Mouse (Mus musculus) testis, adult 2 months (tissue): ENCODE results near the gene Eif1ad. TPM values are rescaled to one million over a fixed set of nuclear protein-coding genes. Genes with fewer than 3 reads are reported as not detected.

Experiments used
- H3K27ac ChIP-seq: fragments of 200-500 bp; 2 replicates; pipeline ENCODE4 v1.5.1; 2012; ENCODE audit warnings: low read depth, low read length; ENCODE audit not compliant: control insufficient read depth, insufficient read depth
- H3K27me3 ChIP-seq: fragments of 200-500 bp; 2 replicates; pipeline ENCODE4 v1.6.1; 2012; ENCODE audit warnings: mild to moderate bottlenecking, low read length, moderate library complexity; ENCODE audit not compliant: control insufficient read depth, insufficient read depth
- H3K36me3 ChIP-seq: fragments of 200-500 bp; 2 replicates; pipeline ENCODE4 v1.6.1; 2012; ENCODE audit warnings: mild to moderate bottlenecking, low read length; ENCODE audit not compliant: control insufficient read depth, insufficient read depth
- H3K4me1 ChIP-seq: fragments of 200-500 bp; 2 replicates; pipeline ENCODE4 v1.6.1; 2012; ENCODE audit warnings: low read length; ENCODE audit not compliant: control insufficient read depth, insufficient read depth
- H3K4me3 ChIP-seq: fragments of 200-500 bp; 2 replicates; pipeline ENCODE4 v1.5.1; 2012; ENCODE audit warnings: low read depth, mild to moderate bottlenecking, low read length, moderate library complexity, mixed read lengths; ENCODE audit not compliant: control insufficient read depth
- CTCF ChIP-seq: fragments of 200-500 bp; IDR thresholded peaks from 2 replicates; pipeline ENCODE4 v1.5.1; 2012; ENCODE audit warnings: low read depth, mild to moderate bottlenecking, inconsistent platforms, low read length, moderate library complexity; ENCODE audit not compliant: control insufficient read depth, insufficient read depth, insufficient replicate concordance
- POLR2A ChIP-seq: fragments of 200-500 bp; IDR thresholded peaks from 2 replicates; pipeline ENCODE4 v1.6.1; 2012; ENCODE audit warnings: low read depth, mild to moderate bottlenecking, inconsistent platforms, low read length, moderate library complexity; ENCODE audit not compliant: control insufficient read depth
- polyA plus RNA-seq: library from polyadenylated mRNA; depleted of rRNA; stranded (reverse); fragments of >200 nt; gene quantifications from 2 replicates; pipeline ENCODE4 v1.2.3, GENCODE M21; 2012

Gene Eif1ad
- polyA plus RNA-seq, 1 experiment, result 24.5 TPM

DNA sequence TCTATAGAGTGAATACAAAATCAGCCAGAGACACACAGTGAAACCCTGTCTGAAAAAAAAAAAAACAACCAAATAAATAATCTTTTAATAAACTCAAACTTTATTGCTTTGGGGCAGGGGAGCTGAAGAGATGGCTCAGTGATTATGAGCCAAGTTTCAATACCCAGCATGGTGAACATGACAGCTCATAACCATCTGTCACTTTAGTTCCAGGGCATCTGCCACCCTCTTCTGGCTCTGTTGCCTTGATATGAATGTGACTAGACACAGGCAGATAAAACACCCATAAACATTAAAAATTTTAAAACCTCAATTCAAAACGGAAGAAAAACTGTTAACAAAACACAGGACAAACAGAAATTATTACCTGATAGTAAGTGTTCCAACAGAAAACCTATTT lies 10.9 kb downstream of the Eif1ad start:
- no peak overlapping the region for H3K27ac ChIP-seq
- H3K36me3 ChIP-seq, result peaks cover 2% of the 10 kb centered on the region; the same call in 1 of the 2 replicates
- no peak for TF ChIP-seq POLR2A
- no peak for TF ChIP-seq CTCF
- no peak overlapping the region for H3K4me3 ChIP-seq
- H3K27me3 ChIP-seq, result no peaks in the 10 kb centered on the region
- no peaks in the 10 kb centered on the region; the same call in 1 of the 2 replicates for H3K4me1 ChIP-seq

DNA sequence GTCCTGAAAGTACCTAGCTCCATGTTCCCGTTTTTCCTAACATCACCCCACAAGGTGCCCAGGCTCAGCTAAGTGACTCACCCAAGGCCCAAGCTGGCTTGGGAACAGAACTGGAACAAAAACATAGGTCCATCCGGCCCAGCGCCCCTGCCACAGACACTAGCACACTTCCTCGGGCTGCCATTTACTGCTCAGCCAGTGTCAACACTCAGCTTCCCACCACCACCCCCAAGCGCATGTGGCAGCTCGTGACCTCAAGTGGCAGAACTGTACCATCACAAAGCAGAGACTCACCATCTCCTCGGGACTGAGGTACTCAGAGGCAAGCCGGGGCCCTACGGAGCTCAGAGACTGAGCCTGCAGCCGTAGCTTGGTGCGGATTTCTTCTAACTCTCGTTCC lies 16.8 kb downstream of the Eif1ad start:
- H3K27me3 ChIP-seq, result no peaks in the 10 kb centered on the region
- peaks cover 6% of the 10 kb centered on the region for H3K36me3 ChIP-seq
- no peak overlapping the region for H3K4me3 ChIP-seq
- no peak for TF ChIP-seq CTCF
- no peak for TF ChIP-seq POLR2A
- no peak overlapping the region for H3K27ac ChIP-seq
- H3K4me1 ChIP-seq, result no peaks in the 10 kb centered on the region; the same call in none of the 2 replicates

DNA sequence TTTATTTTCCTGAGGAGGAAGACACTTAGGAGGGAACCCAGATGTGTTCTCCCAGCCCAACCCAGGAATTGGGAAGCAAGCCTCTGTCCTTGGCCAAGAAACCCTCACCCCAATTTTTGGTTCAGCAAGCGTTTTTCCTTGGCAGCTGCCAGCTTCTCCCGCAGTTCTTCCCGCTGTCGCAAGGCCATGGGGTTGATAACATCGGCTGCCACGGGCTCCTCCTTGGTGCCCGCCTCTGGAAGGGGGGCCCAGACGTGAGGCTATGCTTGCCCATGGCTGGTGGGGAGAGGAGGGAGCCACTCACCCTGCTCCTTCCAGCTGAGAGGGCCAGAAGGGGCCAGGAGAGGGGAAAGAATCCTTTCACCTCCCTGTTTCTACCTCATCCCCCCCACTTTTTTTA lies 18.2 kb downstream of the Eif1ad start:
- H3K4me1 ChIP-seq, result peaks cover 5% of the 10 kb centered on the region
- H3K4me3 ChIP-seq, result no peak overlapping the region
- no peak for TF ChIP-seq POLR2A
- no peak for TF ChIP-seq CTCF
- H3K36me3 ChIP-seq, result peaks cover 6% of the 10 kb centered on the region
- no peak overlapping the region for H3K27ac ChIP-seq
- H3K27me3 ChIP-seq, result no peaks in the 10 kb centered on the region

DNA sequence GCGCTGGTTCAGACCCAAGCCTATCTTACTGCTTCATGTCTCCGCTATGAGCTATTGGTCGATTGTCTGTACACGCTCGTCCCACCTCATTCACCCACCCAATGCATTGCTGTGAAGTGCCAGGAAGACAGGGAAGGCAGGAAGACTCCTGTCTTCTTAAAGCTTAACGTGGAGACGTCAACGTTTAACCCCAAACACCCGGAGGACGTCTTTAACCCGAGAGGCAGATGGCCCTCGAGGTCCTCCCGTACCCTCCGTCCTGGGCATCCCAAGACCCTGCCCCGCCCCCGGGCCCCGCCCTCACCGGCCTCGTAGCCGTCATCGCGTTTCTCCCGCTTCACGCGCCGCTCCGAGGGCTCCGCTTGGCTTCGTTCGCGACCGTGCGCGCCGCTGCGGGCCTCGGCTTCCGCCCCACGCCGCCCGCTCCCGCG lies 21.5 kb downstream of the Eif1ad start:
- peaks cover 10% of the 10 kb centered on the region for H3K4me1 ChIP-seq
- H3K27me3 ChIP-seq, result no peaks in the 10 kb centered on the region
- H3K36me3 ChIP-seq, result peaks cover 4% of the 10 kb centered on the region
- peak overlapping the region; percentile 87 for H3K27ac ChIP-seq
- H3K4me3 ChIP-seq, result peak overlapping the region; percentile 86
- TF ChIP-seq POLR2A (no peak), CTCF (no peak)

GRCm38 (mm10) chr19:5388588-5389242 lies 22.2 kb downstream of the Eif1ad start, which contains the start of gene Sart1:
TSS of gene Sart1 (minus strand) at chr19:5388703.
- Histone ChIP-seq H3K36me3 (peaks cover 1% of the 10 kb centered on the region; the same call in 1 of the 2 replicates), H3K27me3 (no peaks in the 10 kb centered on the region), H3K27ac (peak within 1 kb of the TSS; percentile 92), H3K4me3 (peak within 1 kb of the TSS; percentile 86), H3K4me1 (peaks cover 10% of the 10 kb centered on the region)
- peak; percentile 93 for TF ChIP-seq POLR2A
- TF ChIP-seq CTCF, result no peak

DNA sequence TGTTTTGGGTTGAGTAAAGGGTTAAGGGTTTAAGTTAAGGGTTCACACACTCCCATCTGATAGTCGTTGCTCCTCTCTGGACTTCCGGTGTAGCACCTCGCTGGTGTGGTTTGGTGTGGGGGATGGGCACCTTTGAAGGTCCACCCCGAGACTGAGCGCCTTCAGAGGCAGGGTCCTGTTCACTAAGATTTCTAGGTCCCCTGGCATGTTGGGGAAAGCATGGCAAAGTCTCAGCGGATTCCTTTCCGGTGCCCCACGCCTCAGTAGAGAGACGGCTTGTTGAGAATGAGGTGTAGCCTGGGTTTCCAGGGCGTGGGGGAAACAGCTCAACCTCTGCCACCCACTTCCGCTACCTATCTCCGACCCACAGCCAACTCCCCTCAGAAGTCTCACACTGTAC lies 23.1 kb downstream of the Eif1ad start:
- no peak for TF ChIP-seq CTCF
- no peak for TF ChIP-seq POLR2A
- Histone ChIP-seq H3K4me3 (peak overlapping the region; percentile 86), H3K4me1 (peaks cover 10% of the 10 kb centered on the region), H3K36me3 (no peaks in the 10 kb centered on the region; the same call in 1 of the 2 replicates), H3K27ac (peak overlapping the region; percentile 92), H3K27me3 (no peaks in the 10 kb centered on the region)

DNA sequence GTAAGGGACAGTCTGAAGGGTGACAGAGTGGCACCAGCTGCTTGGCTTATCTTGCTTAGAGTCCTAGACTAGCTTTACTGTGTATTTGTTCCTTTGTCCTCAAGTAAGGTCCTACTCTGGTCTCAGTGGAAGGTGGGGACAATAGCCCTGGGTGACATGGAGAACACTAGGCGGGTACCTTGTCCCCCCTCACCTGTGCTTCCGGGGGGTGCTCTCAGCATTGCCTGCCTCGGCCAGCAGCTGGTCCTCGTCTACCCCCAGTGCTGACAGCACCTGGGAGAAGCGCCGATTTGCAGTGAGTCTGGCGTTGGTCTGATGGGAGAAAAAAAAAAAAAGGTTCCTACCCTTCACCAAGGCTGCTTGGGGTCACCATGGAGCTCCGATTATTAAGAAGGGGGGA lies 23.9 kb downstream of the Eif1ad start:
- no peaks in the 10 kb centered on the region for H3K27me3 ChIP-seq
- H3K4me1 ChIP-seq, result peaks cover 10% of the 10 kb centered on the region
- H3K4me3 ChIP-seq, result peak overlapping the region; percentile 86
- TF ChIP-seq CTCF, result no peak
- TF ChIP-seq POLR2A, result no peak
- no peaks in the 10 kb centered on the region; the same call in 1 of the 2 replicates for H3K36me3 ChIP-seq
- H3K27ac ChIP-seq, result peak overlapping the region; percentile 92

DNA sequence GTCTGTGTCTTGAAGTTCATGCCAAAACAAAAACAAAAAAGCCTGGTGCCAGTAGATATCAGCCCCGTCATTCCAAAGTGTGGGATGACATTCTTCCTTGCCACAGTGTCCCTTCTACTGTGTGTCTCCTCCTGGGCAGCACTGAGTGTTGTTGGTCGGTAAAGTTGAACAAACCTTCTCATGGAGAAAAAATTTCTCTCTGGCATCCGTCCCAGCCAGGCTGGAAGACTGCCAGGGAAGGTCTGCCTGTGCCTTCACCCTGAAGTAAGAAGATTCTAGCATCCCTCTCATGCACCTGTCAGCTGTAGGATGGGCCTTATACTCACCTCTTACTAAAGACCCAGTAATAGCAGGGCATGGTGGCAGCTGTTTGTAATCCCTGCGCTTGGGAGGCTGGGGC lies 26.4 kb downstream of the Eif1ad start:
- TF ChIP-seq CTCF, result no peak
- no peak for TF ChIP-seq POLR2A

More for the DNA sequence above, 26.4 kb downstream of the Eif1ad start:
- Histone ChIP-seq H3K4me1 (peaks cover 10% of the 10 kb centered on the region), H3K27me3 (no peaks in the 10 kb centered on the region), H3K27ac (0 out of 2 replicates have a peak overlapping the region, but pooled peaks have one; percentile 12), H3K36me3 (no peaks in the 10 kb centered on the region; the same call in 1 of the 2 replicates), H3K4me3 (no peak overlapping the region)
